Mouse (Mus musculus): ENCODE data around the gene Tmprss15. TPM values are rescaled to one million over a fixed set of nuclear protein-coding genes. Genes with fewer than 3 reads are reported as not detected.

Tmprss15 gene
- polyA plus RNA-seq, 1 experiment from 2014 or later, result not detected

DNA sequence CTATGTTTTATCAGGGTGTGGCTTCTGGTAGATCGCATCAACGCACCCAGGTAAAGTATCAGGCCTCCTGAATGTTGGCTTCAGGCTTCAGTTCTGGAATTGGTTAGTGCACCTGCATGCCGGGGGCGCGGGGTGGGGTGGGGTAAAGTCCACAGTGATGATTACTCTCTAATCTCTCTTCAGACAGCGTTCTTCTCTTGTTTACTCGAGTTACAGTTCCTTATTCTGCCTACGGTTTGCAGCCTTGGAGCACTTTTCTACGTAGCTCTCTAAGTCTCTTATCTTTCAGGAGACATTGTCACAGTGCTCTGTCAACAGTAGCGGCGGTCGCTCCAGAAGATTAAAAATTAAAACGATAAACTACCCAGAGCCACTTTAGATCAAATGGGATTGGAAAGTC is 116.8 kb downstream of the Tmprss15 start:
- Histone ChIP-seq H3K9ac (no peak overlapping the region), H3K4me1 (no peaks in the 10 kb centered on the region), H3K9me3 (no peaks in the 10 kb centered on the region), H3K4me3 (replicated peaks) (no peak overlapping the region), H3K4me2 (no peak overlapping the region), H3K27me3 (no peaks in the 10 kb centered on the region), H3K36me3 (replicated peaks) (no peaks in the 10 kb centered on the region), H3K27ac (no peak overlapping the region)
- ATAC-seq (ENCODE audit: low FRiP score), result no peak
- 94% methylated on average over 13 of the region's 13 CpGs for WGBS

- WGBS, result 36% methylated on average over 13 of the region's 13 CpGs
- Histone ChIP-seq H3K36me3 (replicated peaks) (no peaks in the 10 kb centered on the region), H3K27me3 (no peaks in the 10 kb centered on the region), H3K4me3 (replicated peaks) (no peak overlapping the region), H3K4me1 (no peaks in the 10 kb centered on the region), H3K4me2 (no peak overlapping the region), H3K9ac (no peak overlapping the region), H3K27ac (no peak overlapping the region), H3K9me3 (no peaks in the 10 kb centered on the region)
- ATAC-seq (ENCODE audit: low FRiP score), result peak; percentile 71
These were observed 121.7 kb downstream of the Tmprss15 start for GRCm38 (mm10) chr16:78969091-78969731.

DNA sequence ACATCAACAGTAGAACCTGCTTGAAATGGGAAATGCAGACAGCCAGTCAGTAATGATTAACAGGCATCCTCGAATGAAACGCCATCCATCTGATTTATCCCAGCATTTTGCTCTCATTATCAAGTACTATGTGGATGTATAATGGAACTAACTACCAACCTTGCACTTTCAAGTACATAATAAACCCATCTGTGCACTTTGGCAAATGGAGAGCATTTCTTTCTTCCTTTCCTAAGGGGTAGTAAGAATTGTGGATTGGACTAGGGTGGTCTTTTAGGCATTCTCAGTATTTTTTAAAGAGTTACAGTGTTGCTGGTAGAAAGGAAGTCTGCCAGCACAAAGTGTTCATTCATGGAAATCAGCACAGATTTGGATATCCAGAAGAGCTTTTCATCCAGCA is 133.5 kb downstream of the Tmprss15 start:
- Histone ChIP-seq H3K9ac (no peak overlapping the region), H3K36me3 (replicated peaks) (no peaks in the 10 kb centered on the region), H3K4me3 (replicated peaks) (no peak overlapping the region), H3K4me2 (no peak overlapping the region), H3K27me3 (no peaks in the 10 kb centered on the region), H3K27ac (no peak overlapping the region), H3K9me3 (no peaks in the 10 kb centered on the region), H3K4me1 (no peaks in the 10 kb centered on the region)
- ATAC-seq (ENCODE audit: low FRiP score), result no peak
- WGBS, result 57% methylated on average over 2 of the region's 2 CpGs

GRCm38 (mm10) chr16:78950359-78950758 is 140.5 kb downstream of the Tmprss15 start:
- Histone ChIP-seq H3K4me2 (no peak overlapping the region), H3K36me3 (replicated peaks) (no peaks in the 10 kb centered on the region), H3K9me3 (no peaks in the 10 kb centered on the region), H3K4me1 (no peaks in the 10 kb centered on the region), H3K4me3 (replicated peaks) (no peak overlapping the region), H3K27me3 (no peaks in the 10 kb centered on the region), H3K27ac (no peak overlapping the region), H3K9ac (no peak overlapping the region)
- 0 out of 2 replicates have a peak, but pooled peaks have one; percentile 20 for ATAC-seq (ENCODE audit: low FRiP score)
- WGBS, result 80% methylated on average over 4 of the region's 4 CpGs

GRCm38 (mm10) chr16:78937755-78938154 is 153.1 kb downstream of the Tmprss15 start:
- 84% methylated on average over 8 of the region's 8 CpGs for WGBS
- H3K27me3 ChIP-seq, result no peaks in the 10 kb centered on the region

DNA sequence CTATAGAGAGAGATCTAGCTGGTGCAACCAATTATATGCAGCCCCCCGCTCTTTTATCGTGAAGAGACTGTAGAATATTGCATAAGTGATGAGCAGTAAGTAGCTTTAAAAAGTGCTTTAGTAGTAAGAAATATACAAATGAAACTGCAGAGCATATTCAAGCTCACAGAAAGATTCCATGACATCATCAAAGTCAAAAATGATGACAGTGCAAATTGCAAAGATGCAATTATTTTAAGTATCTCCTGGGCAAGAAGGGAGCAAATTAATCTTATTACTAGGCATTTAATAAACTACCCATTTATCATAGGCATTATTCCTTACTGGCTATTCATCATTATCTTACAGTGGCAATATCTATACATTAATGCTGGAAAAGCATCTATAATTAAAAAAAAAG is 156.6 kb downstream of the Tmprss15 start:
- H3K9me3 ChIP-seq, result no peaks in the 10 kb centered on the region
- no peak overlapping the region for H3K27ac ChIP-seq
- no peaks in the 10 kb centered on the region for H3K36me3 ChIP-seq (replicated peaks)
- H3K4me1 ChIP-seq, result peaks cover 11% of the 10 kb centered on the region
- 89% methylated on average over 2 of the region's 2 CpGs for WGBS
- H3K4me2 ChIP-seq, result no peak overlapping the region
- no peak for ATAC-seq (ENCODE audit: low FRiP score)
- H3K27me3 ChIP-seq, result peaks cover 10% of the 10 kb centered on the region
- no peak overlapping the region for H3K9ac ChIP-seq
- no peak overlapping the region for H3K4me3 ChIP-seq (replicated peaks)

More at GRCm38 (mm10) chr16:78937755-78938154, 153.1 kb downstream of the Tmprss15 start:
- Histone ChIP-seq H3K9me3 (peaks cover 5% of the 10 kb centered on the region; the same call in 1 of the 2 replicates), H3K9ac (no peak overlapping the region), H3K4me3 (replicated peaks) (no peak overlapping the region), H3K4me1 (no peaks in the 10 kb centered on the region), H3K36me3 (replicated peaks) (no peaks in the 10 kb centered on the region), H3K27ac (no peak overlapping the region), H3K4me2 (no peak overlapping the region)
- ATAC-seq (ENCODE audit: low FRiP score), result no peak

- Histone ChIP-seq H3K36me3 (replicated peaks) (no peaks in the 10 kb centered on the region), H3K27me3 (peaks cover 10% of the 10 kb centered on the region), H3K27ac (no peak overlapping the region), H3K9ac (peak overlapping the region; percentile 58), H3K4me2 (peak overlapping the region; percentile 93), H3K9me3 (no peaks in the 10 kb centered on the region), H3K4me1 (peaks cover 11% of the 10 kb centered on the region), H3K4me3 (replicated peaks) (peak overlapping the region; percentile 49)
- ATAC-seq (ENCODE audit: low FRiP score), result peak; percentile 66
- 12% methylated on average over 16 of the region's 16 CpGs for WGBS
These were observed 159.4 kb downstream of the Tmprss15 start for GRCm38 (mm10) chr16:78931287-78932025.

DNA sequence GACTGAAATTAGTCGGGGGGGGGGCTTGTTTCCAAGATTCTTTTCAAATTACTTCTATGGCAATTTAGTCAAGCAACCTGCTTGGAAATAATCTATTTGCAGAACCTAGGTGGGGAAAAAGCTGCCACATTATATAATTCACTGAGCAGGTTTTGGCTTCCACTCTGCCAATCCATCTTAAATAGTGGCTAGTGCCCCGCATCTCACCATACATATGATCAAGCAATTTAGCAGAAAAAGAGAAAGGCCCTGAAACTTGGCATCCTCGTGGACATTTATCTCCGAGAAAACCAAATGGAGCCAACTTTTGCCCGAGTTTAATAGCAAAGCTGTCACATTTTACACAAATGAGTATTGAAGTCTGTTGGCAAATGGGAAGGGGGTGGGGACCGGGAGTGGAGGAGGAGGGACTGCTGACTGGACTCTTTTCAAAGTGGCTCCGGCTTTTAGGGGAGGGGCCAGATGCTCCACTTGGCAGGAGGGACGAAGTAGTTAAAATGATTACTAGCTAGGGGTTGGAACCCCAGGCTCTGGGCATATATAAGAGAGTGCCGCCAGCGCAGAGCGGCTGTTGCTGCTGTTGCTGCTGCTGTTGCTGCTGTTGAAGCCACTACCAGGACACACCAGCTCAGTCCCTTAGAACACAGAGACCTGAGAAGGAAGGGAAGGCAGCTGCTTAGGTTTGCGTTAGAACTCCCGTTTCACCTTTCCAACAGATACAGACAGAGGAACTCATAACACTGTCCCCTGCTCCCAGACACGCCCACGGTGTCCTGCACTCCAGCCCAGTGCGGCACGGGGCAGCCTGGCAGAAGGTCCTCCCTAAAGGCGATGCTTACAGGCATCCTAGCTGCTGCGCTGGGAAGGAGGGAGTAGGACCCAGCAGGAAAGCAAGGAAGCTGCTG is 160.3 kb downstream of the Tmprss15 start, which contains the start of gene Chodl:
Gene Chodl (plus strand): TSS at position 567 of the 905 bp plus-strand sequence.
- no peaks in the 10 kb centered on the region for H3K36me3 ChIP-seq (replicated peaks)
- peaks cover 10% of the 10 kb centered on the region for H3K27me3 ChIP-seq
- H3K4me3 ChIP-seq (replicated peaks), result peak within 1 kb of the TSS; percentile 49
- H3K9me3 ChIP-seq, result no peaks in the 10 kb centered on the region
- ATAC-seq (ENCODE audit: low FRiP score), result peak; percentile 85
- peak within 1 kb of the TSS; percentile 58 for H3K9ac ChIP-seq
- peaks cover 11% of the 10 kb centered on the region for H3K4me1 ChIP-seq
- 11% methylated on average over 19 of the region's 19 CpGs for WGBS
- peak within 1 kb of the TSS; percentile 93 for H3K4me2 ChIP-seq
- H3K27ac ChIP-seq, result no peak within 1 kb of the TSS

- Histone ChIP-seq H3K27me3 (no peaks in the 10 kb centered on the region), H3K27ac (no peak overlapping the region), H3K9me3 (no peaks in the 10 kb centered on the region), H3K36me3 (replicated peaks) (no peaks in the 10 kb centered on the region), H3K4me2 (no peak overlapping the region), H3K4me3 (replicated peaks) (no peak overlapping the region), H3K4me1 (no peaks in the 10 kb centered on the region), H3K9ac (no peak overlapping the region)
- ATAC-seq (ENCODE audit: low FRiP score), result no peak
- WGBS, result 66% methylated on average over 5 of the region's 5 CpGs
These were observed 168.3 kb downstream of the Tmprss15 start for GRCm38 (mm10) chr16:78922644-78923043.

Other genes with a start within 250 kb of the Tmprss15 start
- gene Chodl, start 160.1 kb downstream of the Tmprss15 start, polyA plus RNA-seq (2016; fragmentation: Nextera tagmentation; extraction: Ambion mirVana), result 3.6 and 4.5 TPM in 2 replicates